Mouse (Mus musculus): Measurements from ENCODE around the gene Pou3f1. TPM values are rescaled to one million over a fixed set of nuclear protein-coding genes. Genes with fewer than 3 reads are reported as not detected.

Pou3f1 gene
- polyA plus RNA-seq (2014; fragmentation: Illumina TruSeq; extraction: RNeasy Lipid Tissue Mini Kit (QIAGEN cat#74804); ENCODE audit: low read depth, low replicate concordance): not detected

GRCm38 (mm10) chr4:124656518-124656853 is at the start of gene Pou3f1:
TSS of gene Pou3f1 (plus strand) at chr4:124656807.

GRCm38 (mm10) chr4:124610703-124611102 is 45.9 kb upstream of the Pou3f1 start, which contains the start of gene 3100002H09Rik:
TSS of gene 3100002H09Rik (minus strand) at chr4:124610803.

GRCm38 (mm10) chr4:124693135-124693894 is 36.7 kb downstream of the Pou3f1 start, which contains the start of gene Utp11:
TSS of gene Utp11 (minus strand) at chr4:124693600.

GRCm38 (mm10) chr4:124700248-124700971 is 43.8 kb downstream of the Pou3f1 start, which contains the start of gene Fhl3:
TSS of gene Fhl3 (plus strand) at chr4:124700701.

Other genes with a start within 250 kb of the Pou3f1 start
- not detected for gene 3100002H09Rik, start 46.0 kb upstream of the Pou3f1 start, polyA plus RNA-seq (2014; fragmentation: Illumina TruSeq; extraction: RNeasy Lipid Tissue Mini Kit (QIAGEN cat#74804); ENCODE audit: low read depth, low replicate concordance)
- 46.5 TPM for gene Utp11, start 36.8 kb downstream of the Pou3f1 start, polyA plus RNA-seq (2014; fragmentation: Illumina TruSeq; extraction: RNeasy Lipid Tissue Mini Kit (QIAGEN cat#74804); ENCODE audit: low read depth, low replicate concordance)
- 0.28 TPM for gene Fhl3, start 43.9 kb downstream of the Pou3f1 start, polyA plus RNA-seq (2014; fragmentation: Illumina TruSeq; extraction: RNeasy Lipid Tissue Mini Kit (QIAGEN cat#74804); ENCODE audit: low read depth, low replicate concordance)
- gene Sf3a3, start 58.0 kb downstream of the Pou3f1 start, polyA plus RNA-seq (2014; fragmentation: Illumina TruSeq; extraction: RNeasy Lipid Tissue Mini Kit (QIAGEN cat#74804); ENCODE audit: low read depth, low replicate concordance): 31.2 TPM
- gene Inpp5b, start 85.0 kb downstream of the Pou3f1 start, polyA plus RNA-seq (2014; fragmentation: Illumina TruSeq; extraction: RNeasy Lipid Tissue Mini Kit (QIAGEN cat#74804); ENCODE audit: low read depth, low replicate concordance): 31.6 TPM
- gene Mtf1, start 145.3 kb downstream of the Pou3f1 start, polyA plus RNA-seq (2014; fragmentation: Illumina TruSeq; extraction: RNeasy Lipid Tissue Mini Kit (QIAGEN cat#74804); ENCODE audit: low read depth, low replicate concordance): 12.0 TPM
- 19.3 TPM for gene Yrdc, start 193.9 kb downstream of the Pou3f1 start, polyA plus RNA-seq (2014; fragmentation: Illumina TruSeq; extraction: RNeasy Lipid Tissue Mini Kit (QIAGEN cat#74804); ENCODE audit: low read depth, low replicate concordance)
- gene 1110065P20Rik, start 194.4 kb downstream of the Pou3f1 start, polyA plus RNA-seq (2014; fragmentation: Illumina TruSeq; extraction: RNeasy Lipid Tissue Mini Kit (QIAGEN cat#74804); ENCODE audit: low read depth, low replicate concordance): 1.7 TPM
- not detected for gene Maneal, start 205.4 kb downstream of the Pou3f1 start, polyA plus RNA-seq (2014; fragmentation: Illumina TruSeq; extraction: RNeasy Lipid Tissue Mini Kit (QIAGEN cat#74804); ENCODE audit: low read depth, low replicate concordance)
- gene Epha10, start 224.1 kb downstream of the Pou3f1 start, polyA plus RNA-seq (2014; fragmentation: Illumina TruSeq; extraction: RNeasy Lipid Tissue Mini Kit (QIAGEN cat#74804); ENCODE audit: low read depth, low replicate concordance): not detected

Measured in kidney, adult 10 weeks (tissue).